Mouse (Mus musculus): ENCODE measurements at regions not wholly inside any gene's neighbourhood (a gene's known extent, or its start where the extent isn't known, plus 50 kb on each side); places are given as distances from the start of the nearest gene placed in this dataset.

GRCm38 (mm10) chr3:18378014-18379005 lies 430.1 kb downstream of the Cypt12 start:
- TF ChIP-seq CTCF (IDR thresholded peaks at IDR 0.05; ENCODE audit: borderline replicate concordance, control insufficient read depth, extremely low read depth, insufficient read depth, low read length, poor library complexity), result no peak
- TF ChIP-seq POLR2A (IDR thresholded peaks at IDR 0.05; ENCODE audit: control insufficient read depth, extremely low read depth, insufficient read depth, low read length, poor library complexity), result no peak
- H3K27me3 ChIP-seq (ENCODE audit: control insufficient read depth, insufficient read depth, low read length), result no peaks in the 10 kb centered on the region
- H3K4me3 ChIP-seq (ENCODE audit: control insufficient read depth, insufficient read depth, low read length), result no peak overlapping the region
- DNase-seq, result no peak
- no peaks in the 10 kb centered on the region for H3K36me3 ChIP-seq (ENCODE audit: control insufficient read depth, insufficient read depth, low read length)
- WGBS, result 93% methylated on average over 8 of the region's 8 CpGs
- no peaks in the 10 kb centered on the region for H3K4me1 ChIP-seq (replicated peaks; ENCODE audit: control insufficient read depth, insufficient read depth, low read length)
- H3K27ac ChIP-seq (ENCODE audit: control insufficient read depth, insufficient read depth, low read length), result no peak overlapping the region

GRCm38 (mm10) chr3:18421886-18422575 lies 473.8 kb downstream of the Cypt12 start:
- H3K27me3 ChIP-seq (ENCODE audit: control insufficient read depth, insufficient read depth, low read length), result no peaks in the 10 kb centered on the region
- H3K27ac ChIP-seq (ENCODE audit: control insufficient read depth, insufficient read depth, low read length), result no peak overlapping the region
- no peak for TF ChIP-seq CTCF (IDR thresholded peaks at IDR 0.05; ENCODE audit: borderline replicate concordance, control insufficient read depth, extremely low read depth, insufficient read depth, low read length, poor library complexity)
- no peak for TF ChIP-seq POLR2A (IDR thresholded peaks at IDR 0.05; ENCODE audit: control insufficient read depth, extremely low read depth, insufficient read depth, low read length, poor library complexity)
- WGBS, result 69% methylated on average over 4 of the region's 4 CpGs
- H3K36me3 ChIP-seq (ENCODE audit: control insufficient read depth, insufficient read depth, low read length), result no peaks in the 10 kb centered on the region
- no peak overlapping the region for H3K4me3 ChIP-seq (ENCODE audit: control insufficient read depth, insufficient read depth, low read length)
- no peak for DNase-seq
- no peaks in the 10 kb centered on the region for H3K4me1 ChIP-seq (replicated peaks; ENCODE audit: control insufficient read depth, insufficient read depth, low read length)

GRCm38 (mm10) chr3:18428908-18429307 lies 480.7 kb downstream of the Cypt12 start:
- H3K4me3 ChIP-seq (ENCODE audit: control insufficient read depth, insufficient read depth, low read length), result no peak overlapping the region
- H3K27ac ChIP-seq (ENCODE audit: control insufficient read depth, insufficient read depth, low read length), result no peak overlapping the region
- no peaks in the 10 kb centered on the region for H3K36me3 ChIP-seq (ENCODE audit: control insufficient read depth, insufficient read depth, low read length)
- H3K4me1 ChIP-seq (replicated peaks; ENCODE audit: control insufficient read depth, insufficient read depth, low read length), result no peaks in the 10 kb centered on the region
- H3K27me3 ChIP-seq (ENCODE audit: control insufficient read depth, insufficient read depth, low read length), result no peaks in the 10 kb centered on the region
- WGBS, result 98% methylated on average over 1 of the region's 1 CpGs
- TF ChIP-seq CTCF (IDR thresholded peaks at IDR 0.05; ENCODE audit: borderline replicate concordance, control insufficient read depth, extremely low read depth, insufficient read depth, low read length, poor library complexity), result no peak
- no peak for TF ChIP-seq POLR2A (IDR thresholded peaks at IDR 0.05; ENCODE audit: control insufficient read depth, extremely low read depth, insufficient read depth, low read length, poor library complexity)
- no peak for DNase-seq

GRCm38 (mm10) chr3:18438845-18439244 lies 490.6 kb downstream of the Cypt12 start:
- DNase-seq, result no peak
- Histone ChIP-seq H3K4me3 (ENCODE audit: control insufficient read depth, insufficient read depth, low read length) (no peak overlapping the region), H3K27me3 (ENCODE audit: control insufficient read depth, insufficient read depth, low read length) (no peaks in the 10 kb centered on the region), H3K4me1 (replicated peaks; ENCODE audit: control insufficient read depth, insufficient read depth, low read length) (no peaks in the 10 kb centered on the region), H3K36me3 (ENCODE audit: control insufficient read depth, insufficient read depth, low read length) (no peaks in the 10 kb centered on the region), H3K27ac (ENCODE audit: control insufficient read depth, insufficient read depth, low read length) (no peak overlapping the region)
- no peak for TF ChIP-seq POLR2A (IDR thresholded peaks at IDR 0.05; ENCODE audit: control insufficient read depth, extremely low read depth, insufficient read depth, low read length, poor library complexity)
- TF ChIP-seq CTCF (IDR thresholded peaks at IDR 0.05; ENCODE audit: borderline replicate concordance, control insufficient read depth, extremely low read depth, insufficient read depth, low read length, poor library complexity), result no peak
- 84% methylated on average over 5 of the region's 5 CpGs for WGBS

GRCm38 (mm10) chr3:18452197-18452933 lies 504.2 kb downstream of the Cypt12 start:
- TF ChIP-seq POLR2A (IDR thresholded peaks at IDR 0.05; ENCODE audit: control insufficient read depth, extremely low read depth, insufficient read depth, low read length, poor library complexity) (no peak), CTCF (IDR thresholded peaks at IDR 0.05; ENCODE audit: borderline replicate concordance, control insufficient read depth, extremely low read depth, insufficient read depth, low read length, poor library complexity) (no peak)
- H3K27ac ChIP-seq (ENCODE audit: control insufficient read depth, insufficient read depth, low read length), result no peak overlapping the region
- no peaks in the 10 kb centered on the region for H3K4me1 ChIP-seq (replicated peaks; ENCODE audit: control insufficient read depth, insufficient read depth, low read length)
- H3K27me3 ChIP-seq (ENCODE audit: control insufficient read depth, insufficient read depth, low read length), result no peaks in the 10 kb centered on the region
- DNase-seq, result no peak
- no peak overlapping the region for H3K4me3 ChIP-seq (ENCODE audit: control insufficient read depth, insufficient read depth, low read length)
- 90% methylated on average over 3 of the region's 3 CpGs for WGBS
- H3K36me3 ChIP-seq (ENCODE audit: control insufficient read depth, insufficient read depth, low read length), result no peaks in the 10 kb centered on the region

Measured in thymus, adult 2 months (tissue).